Mouse (Mus musculus) megakaryocyte-erythroid progenitor cell, adult 5-6 weeks (primary cell): ENCODE data around the gene Ano9. TPM values are rescaled to one million over a fixed set of nuclear protein-coding genes. Genes with fewer than 3 reads are reported as not detected.

Experiments used
- ATAC-seq: replicated peaks from 2 replicates; pipeline ENCODE4 v1.8.0; 2016; ENCODE audit warnings: mild to moderate bottlenecking, inconsistent platforms; ENCODE audit not compliant: severe bottlenecking, poor library complexity, low FRiP score, low TSS enrichment
- total RNA-seq, 2 experiments: library from RNA; stranded (forward) in 1 of 2; stranded (reverse) in 1 of 2; fragments of 200-1000, 215-1000 nt in 1 of 2; fragments of >200 nt in 1 of 2; fragmentation: Nextera tagmentation in 1 of 2; gene quantifications; 2 replicates each; pipeline ENCODE4 v1.2.3; 2014 to 2017

Ano9 gene
- total RNA-seq, 2 experiments from 2014 or later = not detected

DNA sequence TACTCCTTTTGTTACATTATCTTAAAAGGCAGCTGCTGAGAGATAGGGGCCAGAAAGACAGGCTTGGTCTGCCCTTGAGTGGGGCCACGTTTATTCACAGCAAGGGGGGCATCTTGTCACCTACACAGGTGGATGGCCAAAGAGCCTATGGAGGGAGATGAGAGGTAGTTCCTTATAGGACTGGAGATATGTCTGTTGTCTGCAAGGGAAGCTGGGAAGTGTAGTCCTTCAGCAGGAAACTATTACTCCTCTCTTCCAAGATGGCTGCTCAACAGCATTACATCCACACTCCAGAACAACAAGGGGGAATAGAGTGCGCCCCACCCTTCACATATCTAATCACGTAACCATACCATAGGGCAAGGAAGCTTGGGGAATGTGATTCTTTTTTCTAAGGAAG lies 1.9 kb upstream of the Ano9 start:
- no peak for ATAC-seq

DNA sequence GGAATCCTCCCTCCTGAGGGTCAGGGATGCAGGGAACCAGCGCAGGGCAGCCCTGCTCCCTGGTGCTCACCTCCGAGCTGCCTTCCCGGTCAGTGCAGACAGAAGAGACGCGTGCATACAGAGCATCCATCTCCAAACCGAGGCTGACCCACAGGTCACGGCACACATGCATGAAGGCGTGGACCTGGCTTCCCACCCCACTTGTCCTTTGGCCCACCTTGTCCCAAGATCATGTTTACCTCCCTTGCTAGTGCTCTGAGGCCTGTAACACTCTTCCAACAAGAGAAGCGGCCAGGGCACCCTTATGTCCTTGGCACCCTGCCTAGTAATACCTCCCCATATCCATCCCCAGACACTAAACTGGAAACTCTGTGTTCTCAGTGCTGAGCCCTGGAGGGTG lies 1.7 kb downstream of the Ano9 start:
- ATAC-seq = no peak

DNA sequence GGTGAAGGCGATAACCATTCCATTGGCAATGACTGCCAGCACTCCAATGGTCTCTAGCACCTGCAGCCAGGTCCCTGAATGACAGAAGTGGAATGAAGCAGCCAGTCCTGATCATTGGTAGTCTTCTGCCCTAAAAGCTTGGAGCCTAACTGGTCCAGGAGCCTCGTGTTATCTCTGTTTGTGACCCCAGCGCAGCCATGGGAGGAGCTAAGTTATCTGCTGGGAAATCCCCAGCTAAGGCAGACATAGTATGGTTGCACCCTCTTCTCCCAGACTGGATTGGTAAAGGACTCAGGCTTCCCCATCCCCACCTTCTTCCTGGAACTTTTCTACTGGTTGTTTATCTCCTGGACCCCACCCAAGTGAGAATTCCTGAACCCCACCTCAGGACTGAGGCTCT lies 14.4 kb downstream of the Ano9 start:
- peak; percentile 77 for ATAC-seq

DNA sequence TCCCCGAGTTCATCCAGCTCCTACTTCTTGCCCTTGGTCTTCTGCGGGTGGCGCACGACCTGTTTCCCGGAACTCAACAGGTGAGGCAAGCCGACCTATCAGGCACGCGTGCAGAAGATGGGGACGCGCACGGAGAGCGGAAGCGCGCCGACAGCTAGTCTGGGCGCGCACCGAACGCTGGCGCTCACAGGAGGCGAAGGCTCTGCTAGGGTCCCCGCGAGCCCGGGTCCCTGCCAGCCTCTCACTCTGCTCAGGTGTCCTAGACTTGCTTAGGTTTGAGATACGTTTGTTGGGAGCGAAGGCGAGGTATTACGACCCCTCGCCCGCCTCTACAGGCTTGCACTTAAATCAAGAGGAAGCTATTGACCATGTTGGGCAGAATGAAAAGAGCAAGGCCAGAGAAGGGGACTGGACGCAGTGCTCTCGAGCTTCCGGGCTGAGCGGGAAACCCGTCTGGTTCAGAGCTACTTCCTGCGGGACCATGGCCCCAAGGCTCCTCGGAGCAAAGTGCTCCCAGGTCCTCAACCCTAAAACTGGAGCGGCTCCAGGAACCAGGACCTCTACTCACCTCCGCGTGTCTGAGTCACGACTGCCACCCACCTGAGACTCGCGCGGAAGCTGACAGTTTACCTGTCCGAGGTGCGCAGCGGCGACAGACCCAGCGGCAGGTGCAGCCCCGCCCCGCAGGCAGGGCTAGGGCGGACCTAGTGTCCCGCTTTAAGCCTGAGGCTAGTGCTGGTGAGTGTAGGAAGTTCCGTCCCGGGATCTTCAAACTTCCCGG lies 17.5 kb downstream of the Ano9 start, which contains the start of gene Sigirr:
TSS of gene Sigirr (minus strand) at position 662 of the 781 bp plus-strand sequence.
- 0 out of 2 replicates have a peak, but pooled peaks have one; percentile 24 for ATAC-seq

DNA sequence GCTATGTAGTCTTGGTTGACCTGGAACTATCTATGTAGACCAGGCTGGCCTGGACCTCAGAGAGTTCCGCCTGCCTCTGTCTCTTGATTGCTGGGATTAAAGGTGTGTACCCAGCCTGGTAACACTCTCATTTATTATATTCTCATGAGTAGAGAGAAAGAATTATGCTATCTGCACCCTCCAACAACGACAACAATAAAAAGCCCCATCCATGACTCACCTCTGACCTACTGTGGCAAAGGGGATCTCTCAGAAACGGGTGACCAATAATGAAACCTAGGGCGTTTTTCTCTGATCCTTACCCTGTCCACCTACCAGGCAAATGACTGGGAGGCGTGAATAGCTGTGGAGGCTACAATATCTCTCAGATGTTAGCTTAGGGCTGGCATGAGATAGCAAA lies 20.4 kb downstream of the Ano9 start:
- no peak for ATAC-seq

DNA sequence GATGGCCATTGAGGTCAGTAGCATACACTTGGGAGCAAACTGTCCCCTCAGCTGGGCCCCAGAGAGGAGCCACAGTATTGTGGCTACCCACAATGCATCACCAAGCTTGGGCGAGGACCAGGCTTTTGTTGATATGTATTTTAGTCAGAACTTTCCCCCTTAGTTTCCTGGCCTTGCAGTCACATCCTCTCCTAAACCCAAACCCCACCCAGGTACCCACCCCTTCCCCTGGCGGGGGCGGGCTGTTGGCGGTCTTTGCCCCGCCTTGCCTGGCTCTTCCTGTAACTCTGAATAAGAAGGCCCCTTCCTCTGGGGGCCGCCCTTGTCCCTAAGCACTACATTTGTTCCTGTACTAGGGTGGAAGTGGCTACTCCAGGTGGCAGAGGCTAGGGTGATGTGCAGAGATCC lies 21.0 kb downstream of the Ano9 start:
- peak; percentile 35 for ATAC-seq

DNA sequence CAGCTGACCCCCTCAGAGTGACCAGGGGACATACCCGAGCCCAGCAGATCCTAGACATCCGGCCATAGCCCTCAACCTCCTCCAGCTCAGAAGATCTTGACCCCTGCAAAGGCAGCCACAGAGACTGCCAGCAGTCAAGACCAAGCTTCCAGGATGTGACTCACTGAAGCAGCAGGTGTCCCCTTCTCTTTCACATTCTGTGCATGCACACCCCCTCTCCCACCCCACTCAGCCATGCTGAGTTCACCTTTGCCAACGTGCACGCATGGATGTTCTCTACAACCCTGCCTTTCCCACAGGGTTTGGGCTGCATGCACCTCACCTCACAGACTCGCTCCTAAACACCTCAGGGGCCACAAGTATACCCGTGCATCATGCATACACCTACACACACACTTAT lies 21.6 kb downstream of the Ano9 start:
- no peak for ATAC-seq

DNA sequence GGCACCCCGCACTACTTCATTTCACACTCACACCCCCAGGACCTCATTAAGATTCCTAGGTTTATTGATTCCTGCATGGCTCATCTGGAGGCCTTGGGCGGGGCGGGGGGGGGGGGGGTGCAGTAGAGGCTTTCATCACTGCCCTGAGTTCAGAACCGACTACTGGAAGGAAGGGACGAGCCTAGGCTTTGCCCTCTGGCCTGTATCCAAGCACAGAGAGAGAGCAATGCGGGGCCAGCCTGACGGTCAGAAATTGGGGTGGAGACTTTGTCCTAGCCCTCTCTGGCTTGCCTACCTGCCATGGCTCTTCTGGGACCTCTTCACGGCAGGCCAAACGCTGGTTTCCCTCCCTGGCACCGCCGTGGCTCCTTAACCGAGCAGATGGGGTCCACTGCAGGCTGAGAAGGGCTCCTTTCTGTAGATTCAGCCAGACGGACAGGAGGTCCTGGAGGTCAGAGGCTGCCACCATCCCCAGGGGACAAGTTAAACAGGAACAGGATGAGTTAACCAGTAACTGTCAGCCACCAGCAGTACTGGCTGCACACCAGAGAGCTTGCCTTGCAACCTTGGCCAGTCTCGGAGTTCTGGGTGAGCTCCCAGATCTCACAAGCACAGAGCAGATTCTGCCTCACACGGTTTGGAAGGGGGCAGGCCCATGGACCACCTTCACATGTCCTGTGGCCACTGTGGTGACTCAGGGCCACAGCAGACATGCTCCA lies 23.0 kb downstream of the Ano9 start:
- no peak for ATAC-seq

DNA sequence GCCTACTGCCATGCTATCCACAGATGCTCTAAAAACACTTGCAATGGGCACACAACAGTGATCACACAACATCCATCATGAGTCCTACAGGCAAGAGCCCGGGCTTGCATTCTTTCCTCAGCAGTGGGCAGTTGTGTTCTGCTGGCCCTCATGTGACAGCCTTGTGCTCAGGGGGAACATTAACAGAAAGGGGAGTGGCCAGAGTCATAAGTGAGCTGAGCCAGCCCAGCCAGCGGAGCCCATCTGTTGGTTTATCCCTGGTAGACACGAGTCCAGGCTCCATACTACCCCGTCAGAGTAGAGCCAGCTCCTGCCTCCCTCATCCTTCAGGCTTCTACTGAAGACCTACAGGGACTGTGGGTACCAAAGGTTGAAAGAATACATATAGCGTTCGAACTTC lies 23.7 kb downstream of the Ano9 start:
- ATAC-seq = no peak

DNA sequence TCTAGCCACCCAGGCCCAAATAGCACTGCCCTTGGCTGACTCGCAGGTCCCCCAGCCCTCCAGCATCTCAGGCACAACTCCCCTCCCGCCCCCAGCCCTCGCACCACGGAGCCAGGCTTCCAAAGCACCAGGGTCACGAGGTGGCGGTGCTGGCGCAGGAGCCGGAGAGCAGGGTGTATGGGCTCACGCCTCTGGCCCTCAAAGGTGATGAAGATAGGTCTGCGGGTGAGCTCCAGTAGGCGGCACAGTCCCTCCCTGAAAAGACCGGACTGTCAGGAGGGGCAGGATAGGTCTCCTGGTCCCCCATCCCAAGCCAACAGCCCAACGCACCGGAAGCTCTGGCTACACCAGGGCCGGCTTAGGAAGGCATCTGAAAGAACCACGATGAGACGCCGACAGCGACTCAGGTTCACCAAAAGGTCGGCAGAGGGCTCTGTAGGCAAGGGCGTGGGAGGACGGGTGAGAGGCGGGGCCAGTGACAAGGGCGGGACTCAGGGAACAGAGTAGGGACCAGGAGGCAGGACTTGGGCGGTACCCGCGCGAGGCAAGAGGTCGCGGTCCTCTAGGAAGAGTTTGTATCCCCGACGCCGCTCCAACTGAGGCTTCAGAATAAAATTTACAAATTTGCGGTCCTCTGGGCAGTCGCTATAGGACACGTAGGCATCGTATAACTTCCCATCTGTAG lies 25.4 kb downstream of the Ano9 start:
- peak; percentile 93 for ATAC-seq

DNA sequence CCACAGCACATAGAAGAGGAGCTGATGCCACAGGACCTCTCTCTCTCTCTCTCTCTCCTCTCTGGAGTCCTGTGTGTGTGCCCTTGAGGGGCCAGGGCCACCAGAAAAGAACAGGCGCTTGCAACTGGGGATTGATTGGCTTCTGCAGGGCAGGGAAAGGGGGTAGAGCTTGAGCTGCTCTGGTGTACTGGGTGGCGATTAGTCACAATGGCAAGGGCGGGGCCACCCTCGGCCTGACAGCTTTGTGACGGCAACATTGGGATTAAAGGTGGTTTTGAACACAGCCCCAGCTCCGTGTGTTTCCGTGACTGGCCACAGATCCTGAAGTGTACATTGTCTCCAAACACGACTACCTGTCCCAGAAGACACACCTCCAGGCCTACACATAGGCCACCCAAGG lies 27.4 kb downstream of the Ano9 start:
- no peak for ATAC-seq

DNA sequence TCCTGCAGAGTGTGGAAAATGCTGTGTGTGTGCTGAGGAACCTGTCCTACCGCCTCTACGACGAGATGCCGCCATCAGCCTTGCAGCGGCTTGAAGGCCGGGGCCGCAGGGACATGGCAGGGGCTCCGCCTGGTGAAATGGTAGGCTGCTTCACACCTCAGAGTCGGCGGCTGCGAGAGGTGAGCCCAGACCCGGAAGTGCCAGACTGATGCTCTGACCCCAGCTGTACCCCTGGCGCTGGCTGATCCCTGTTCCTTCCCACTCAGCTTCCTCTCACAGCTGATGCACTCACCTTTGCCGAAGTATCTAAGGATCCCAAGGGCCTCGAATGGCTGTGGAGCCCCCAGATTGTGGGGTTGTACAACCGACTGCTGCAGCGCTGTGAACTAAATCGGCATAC lies 29.1 kb downstream of the Ano9 start:
- ATAC-seq = 0 out of 2 replicates have a peak, but pooled peaks have one; percentile 32

DNA sequence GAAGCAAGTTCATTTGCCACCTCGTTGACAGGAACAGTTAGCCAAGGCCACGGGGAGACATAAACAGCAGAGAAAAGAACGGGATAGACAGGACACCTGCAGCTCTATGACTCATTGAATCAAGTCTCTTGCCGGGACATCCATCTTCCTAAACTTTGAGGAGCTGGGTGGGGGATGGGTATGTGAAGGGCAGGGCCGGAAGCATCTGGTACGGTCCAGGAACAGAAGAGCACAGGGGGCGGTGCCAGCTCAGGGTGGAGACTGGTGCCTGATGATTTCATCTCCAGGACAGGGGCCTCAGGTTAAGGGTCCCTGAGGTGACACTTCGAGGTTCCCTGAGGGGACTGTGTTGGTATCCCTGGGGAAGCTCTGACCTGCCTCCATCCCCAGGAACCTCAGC lies 29.7 kb downstream of the Ano9 start:
- ATAC-seq = 0 out of 2 replicates have a peak, but pooled peaks have one; percentile 22

DNA sequence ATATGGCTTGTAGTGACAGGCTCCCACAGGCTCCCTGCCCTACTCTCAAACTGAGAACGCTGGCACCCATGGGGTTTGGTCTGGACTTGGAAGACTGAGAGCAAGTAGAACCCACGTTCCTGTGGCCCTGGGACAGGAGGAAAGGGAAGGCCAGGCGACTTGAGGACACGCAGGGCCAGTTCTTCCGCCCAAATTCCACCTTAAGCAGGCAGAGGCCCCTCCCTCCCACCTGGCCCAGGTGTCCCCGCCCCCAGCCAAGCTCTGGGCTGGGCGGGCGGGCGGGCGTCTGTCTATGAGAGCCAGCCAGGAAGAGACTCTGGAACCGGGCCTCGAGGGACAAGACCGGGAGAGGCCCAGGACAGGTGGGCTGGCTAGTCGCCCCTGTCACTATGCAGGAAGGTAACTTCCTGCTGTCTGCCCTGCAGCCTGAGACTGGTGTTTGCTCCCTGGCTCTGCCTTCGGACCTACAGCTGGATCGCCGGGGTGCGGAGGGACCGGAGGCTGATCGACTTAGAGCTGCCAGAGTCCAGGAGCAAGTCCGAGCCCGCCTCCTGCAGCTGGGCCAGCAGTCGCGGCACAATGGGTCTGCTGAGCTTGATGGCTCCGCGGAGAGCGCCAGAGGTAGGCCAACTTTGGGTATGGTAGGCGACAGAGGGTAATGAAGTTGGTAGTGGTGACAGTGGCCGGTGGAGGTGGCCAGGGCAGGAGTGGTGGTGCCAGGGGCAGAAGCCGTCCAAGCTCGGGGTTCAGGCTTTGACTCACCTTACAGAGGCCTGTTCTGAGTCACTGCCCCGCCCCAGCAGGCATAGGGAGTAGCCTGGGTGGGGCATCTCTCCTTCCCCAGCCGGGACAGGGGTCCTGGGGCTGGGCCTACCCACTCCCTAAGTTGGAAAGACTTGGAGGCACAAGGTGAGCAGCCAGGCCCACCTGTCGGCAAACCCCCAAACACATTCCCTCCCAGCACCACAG lies 37.8 kb downstream of the Ano9 start:
- ATAC-seq = no peak

DNA sequence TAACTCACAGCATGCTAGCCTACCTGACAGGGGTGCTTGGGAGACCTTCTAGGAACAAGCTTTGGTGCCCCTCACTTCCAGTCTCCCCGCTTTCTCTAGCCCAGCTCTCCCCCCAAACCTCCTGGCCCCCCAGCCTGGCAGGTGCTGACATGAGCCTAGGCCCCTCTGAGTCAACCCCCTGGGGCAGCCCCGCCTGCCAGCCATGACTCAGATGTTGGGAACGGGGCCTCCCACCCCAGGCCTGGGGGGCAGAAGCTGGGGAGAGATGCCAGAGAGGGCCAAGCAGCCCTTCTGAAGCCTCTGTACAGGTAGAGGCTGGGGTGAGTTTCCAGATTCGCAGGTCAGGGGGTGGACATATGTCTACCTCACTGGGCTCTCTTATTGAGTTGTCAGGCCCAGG lies 38.7 kb downstream of the Ano9 start:
- no peak for ATAC-seq

DNA sequence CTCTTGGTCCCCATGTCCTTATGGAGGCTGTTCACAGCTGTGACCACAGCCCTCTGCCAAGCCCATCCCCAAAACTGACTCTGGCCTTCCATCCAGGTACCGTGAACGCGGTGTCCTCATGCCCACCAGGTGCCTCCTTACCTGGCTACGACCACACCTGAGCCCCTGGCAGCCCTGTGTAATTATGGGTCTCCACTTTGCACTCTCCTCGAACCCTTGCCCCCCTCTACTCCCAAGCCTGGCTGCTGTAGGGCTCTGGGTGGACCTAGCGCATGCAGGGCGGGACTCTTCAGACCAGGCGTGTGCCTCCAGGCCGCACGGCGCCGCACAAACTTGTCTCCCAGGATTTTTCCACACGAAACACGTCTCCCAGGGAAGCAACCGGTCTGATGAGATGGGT lies 39.8 kb downstream of the Ano9 start, which contains the start of gene Pkp3:
TSS of gene Pkp3 (plus strand) at position 378 of the 400 bp plus-strand sequence.
- no peak for ATAC-seq

DNA sequence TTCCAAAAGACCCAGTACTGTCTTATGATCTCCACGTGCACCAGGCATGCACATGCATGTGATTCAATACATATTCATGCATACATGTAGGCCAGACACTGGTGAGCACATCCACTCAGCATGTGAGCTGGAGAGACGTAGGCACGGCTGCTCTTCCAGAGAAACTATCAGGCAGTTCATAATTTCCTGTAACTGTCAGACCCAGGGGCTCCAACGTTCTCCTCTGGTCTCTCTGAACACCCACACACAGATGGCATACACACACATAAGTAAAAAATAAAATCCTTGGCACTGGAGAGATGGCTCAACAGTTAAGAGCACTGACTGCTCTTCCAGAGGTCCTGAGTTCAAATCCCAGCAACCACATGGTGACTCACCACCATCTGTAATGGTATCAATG lies 43.8 kb downstream of the Ano9 start:
- ATAC-seq = no peak

DNA sequence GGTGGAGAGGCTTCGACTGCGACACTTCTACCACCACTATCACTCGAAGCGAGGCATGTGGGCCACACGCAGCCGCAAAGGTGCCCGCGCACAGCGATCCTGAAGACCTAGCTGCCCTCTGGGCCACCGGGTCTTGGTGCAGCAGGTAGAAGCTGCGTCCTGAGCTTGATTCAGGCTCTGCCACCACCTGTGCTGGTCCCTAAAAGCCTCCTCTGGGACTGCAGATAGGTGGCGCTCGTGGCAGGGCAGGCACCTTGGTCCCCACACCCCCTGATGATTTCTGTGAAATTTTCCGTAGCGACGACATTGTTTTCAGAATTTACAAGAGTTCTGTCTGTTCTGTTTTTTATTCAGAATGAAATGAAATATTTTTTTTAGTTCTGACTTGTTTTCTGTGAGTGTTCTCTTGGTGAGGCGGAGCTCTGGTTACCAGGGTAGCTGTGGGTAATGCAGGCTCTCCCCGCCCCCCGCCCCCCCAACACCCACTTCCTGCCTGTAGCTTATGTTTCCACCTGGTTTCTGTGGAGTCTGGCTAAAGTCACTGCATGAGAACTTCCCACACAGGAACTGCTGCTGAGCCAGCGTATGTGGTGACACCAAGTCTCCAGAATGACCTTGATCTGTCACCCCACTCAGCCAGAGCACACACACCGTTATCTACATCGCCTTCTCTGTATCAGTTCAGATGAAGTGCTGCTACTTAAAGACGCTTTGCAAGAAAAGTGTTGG lies 45.4 kb downstream of the Ano9 start:
- peak; percentile 60 for ATAC-seq
